Mouse (Mus musculus) limb, embryonic 13.5 days (tissue): ENCODE measurements around the gene Tenm1. TPM values are rescaled to one million over a fixed set of nuclear protein-coding genes. Genes with fewer than 3 reads are reported as not detected.

ENCODE experiments used
- ATAC-seq: fragments of 200-750 bp; cut with Nextera tagmentation; 2 replicates; pipeline ENCODE4 v1.8.0; 2017; ENCODE audit warnings: low read depth, moderate number of reproducible peaks, moderate TSS enrichment; ENCODE audit not compliant: low FRiP score
- H3K27ac ChIP-seq: fragments of 300-500 bp; sonication (generic); 2 replicates; pipeline ENCODE4 v1.5.1; 2015; ENCODE audit warnings: inconsistent platforms, mild to moderate bottlenecking, moderate library complexity
- H3K27me3 ChIP-seq: fragments of 300-500 bp; sonication (generic); 2 replicates; pipeline ENCODE4 v1.6.1; 2015; ENCODE audit warnings: mild to moderate bottlenecking, inconsistent platforms
- H3K36me3 ChIP-seq: fragments of 300-500 bp; sonication (generic); 2 replicates; pipeline ENCODE4 v1.6.1; 2015; ENCODE audit warnings: inconsistent platforms, mild to moderate bottlenecking, moderate library complexity
- H3K4me1 ChIP-seq: fragments of 300-500 bp; sonication (generic); 2 replicates; pipeline ENCODE4 v1.6.1; 2015; ENCODE audit warnings: inconsistent platforms
- H3K4me2 ChIP-seq: fragments of 300-500 bp; sonication (generic); replicated peaks from 2 replicates; pipeline ENCODE4 v1.6.1; 2015; ENCODE audit warnings: inconsistent platforms, mild to moderate bottlenecking, moderate library complexity
- H3K4me3 ChIP-seq: fragments of 300-500 bp; sonication (generic); 2 replicates; pipeline ENCODE4 v1.5.1; 2015; ENCODE audit warnings: moderate library complexity, mild to moderate bottlenecking, inconsistent platforms
- H3K9ac ChIP-seq: fragments of 300-500 bp; sonication (generic); 2 replicates; pipeline ENCODE4 v1.6.1; 2015; ENCODE audit warnings: mild to moderate bottlenecking, inconsistent platforms
- H3K9me3 ChIP-seq: fragments of 300-500 bp; sonication (generic); 2 replicates; pipeline ENCODE4 v1.6.1; 2016; ENCODE audit warnings: inconsistent platforms
- WGBS: fragments of 180-500 bp; shearing (Covaris S2); methylation state at CpG from one replicate; pipeline ENCODE4 v1.1.7; 2015; 5-methylcytosine and 5-hydroxymethylcytosine counted together
- polyA plus RNA-seq: library from polyadenylated mRNA; unstranded; fragments of >200 nt; fragmentation: Nextera tagmentation; extraction: Ambion mirVana; gene quantifications from 2 replicates; pipeline ENCODE4 v1.2.1, GENCODE M21; 2015

The Tenm1 gene
- polyA plus RNA-seq, 1 experiment from 2014 or later: 3.9 TPM

DNA sequence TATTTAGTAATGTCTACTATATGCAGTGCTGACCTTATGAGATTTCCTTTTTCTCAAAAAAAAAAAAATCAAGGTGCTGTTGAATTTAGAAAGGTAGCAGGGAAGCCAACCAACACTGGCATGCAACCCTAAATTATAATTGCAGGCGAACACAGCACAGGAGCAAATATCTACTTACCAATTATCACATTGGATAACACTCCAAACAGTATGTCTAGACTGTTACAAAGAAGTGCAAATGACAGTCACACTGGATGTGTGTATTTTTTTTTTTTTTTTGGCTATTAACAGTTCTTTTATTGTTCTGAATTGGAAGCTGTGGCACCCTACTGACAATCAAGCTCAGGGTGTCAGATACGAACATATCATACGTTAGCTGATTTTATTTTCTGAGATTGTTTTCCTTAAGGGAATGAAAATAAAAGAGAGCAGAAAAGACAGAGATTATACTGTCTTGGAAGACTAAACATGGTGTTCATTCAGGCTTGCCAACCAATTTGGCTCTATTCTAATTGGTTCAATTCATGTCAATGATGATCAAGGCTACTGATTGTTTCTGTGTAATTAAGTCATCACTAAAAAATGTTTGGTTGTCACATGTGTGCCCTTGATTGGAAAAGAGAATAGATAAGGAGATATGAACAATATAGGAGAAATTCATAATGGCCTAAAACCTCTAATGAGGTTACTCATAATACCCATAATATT, 710.7 kb downstream of the Tenm1 start:
- ATAC-seq: no peak
- Histone ChIP-seq H3K27me3 (no peaks in the 10 kb centered on the region), H3K4me3 (no peak overlapping the region), H3K4me2 (no peak overlapping the region), H3K36me3 (no peaks in the 10 kb centered on the region), H3K27ac (no peak overlapping the region), H3K4me1 (no peaks in the 10 kb centered on the region), H3K9me3 (no peaks in the 10 kb centered on the region), H3K9ac (no peak overlapping the region)
- WGBS: 78% methylated on average over 3 of the region's 3 CpGs

- Histone ChIP-seq H3K9me3 (no peaks in the 10 kb centered on the region), H3K27me3 (no peaks in the 10 kb centered on the region), H3K9ac (no peak overlapping the region), H3K4me3 (no peak overlapping the region), H3K4me1 (no peaks in the 10 kb centered on the region), H3K4me2 (no peak overlapping the region), H3K27ac (no peak overlapping the region), H3K36me3 (no peaks in the 10 kb centered on the region)
- no peak for ATAC-seq
- 57% methylated on average over 3 of the region's 3 CpGs for WGBS
These were observed 728.6 kb downstream of the Tenm1 start for GRCm38 (mm10) chrX:42700291-42700690.

GRCm38 (mm10) chrX:42647131-42647530, 781.8 kb downstream of the Tenm1 start:
- 69% methylated on average over 3 of the region's 3 CpGs for WGBS

GRCm38 (mm10) chrX:42580521-42580920, 848.4 kb downstream of the Tenm1 start:
- WGBS: 54% methylated on average over 2 of the region's 2 CpGs
- no peaks in the 10 kb centered on the region for H3K27me3 ChIP-seq
- H3K36me3 ChIP-seq: no peaks in the 10 kb centered on the region
- no peak overlapping the region for H3K27ac ChIP-seq
- H3K9me3 ChIP-seq: no peaks in the 10 kb centered on the region
- H3K4me3 ChIP-seq: no peak overlapping the region
- no peak overlapping the region for H3K9ac ChIP-seq
- no peaks in the 10 kb centered on the region for H3K4me1 ChIP-seq
- no peak overlapping the region for H3K4me2 ChIP-seq
- ATAC-seq: no peak

More at GRCm38 (mm10) chrX:42647131-42647530, 781.8 kb downstream of the Tenm1 start:
- H3K27ac ChIP-seq: no peak overlapping the region
- no peaks in the 10 kb centered on the region for H3K27me3 ChIP-seq
- no peaks in the 10 kb centered on the region for H3K36me3 ChIP-seq
- no peaks in the 10 kb centered on the region for H3K4me1 ChIP-seq
- no peaks in the 10 kb centered on the region for H3K9me3 ChIP-seq
- H3K9ac ChIP-seq: no peak overlapping the region
- H3K4me2 ChIP-seq: no peak overlapping the region
- no peak overlapping the region for H3K4me3 ChIP-seq
- ATAC-seq: no peak

- no peaks in the 10 kb centered on the region for H3K36me3 ChIP-seq
- H3K4me3 ChIP-seq: no peak overlapping the region
- H3K9ac ChIP-seq: no peak overlapping the region
- 68% methylated on average over 4 of the region's 4 CpGs for WGBS
- H3K27me3 ChIP-seq: no peaks in the 10 kb centered on the region
- ATAC-seq: no peak
- H3K4me1 ChIP-seq: no peaks in the 10 kb centered on the region
- H3K9me3 ChIP-seq: no peaks in the 10 kb centered on the region
- no peak overlapping the region for H3K4me2 ChIP-seq
- H3K27ac ChIP-seq: no peak overlapping the region
These were observed 870.2 kb downstream of the Tenm1 start for GRCm38 (mm10) chrX:42558683-42559082.

DNA sequence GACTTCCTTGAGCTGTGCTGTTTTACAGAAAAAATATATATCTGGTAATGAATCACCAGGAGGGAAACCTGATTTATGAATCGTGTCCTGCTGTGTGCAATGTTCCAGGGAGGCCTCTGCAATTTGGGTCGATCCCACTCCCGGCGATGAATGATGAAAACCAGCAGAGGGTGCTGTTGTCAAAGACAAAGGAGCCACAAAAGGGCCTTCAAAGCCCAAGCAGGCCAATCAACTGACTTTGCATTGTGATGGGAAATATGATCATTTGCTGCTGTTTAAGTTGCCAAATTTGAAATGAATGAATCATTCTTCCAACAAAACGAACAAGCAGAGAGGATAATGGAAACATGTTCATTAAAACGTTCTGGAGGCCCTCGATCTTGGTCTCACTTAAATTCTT, 871.6 kb downstream of the Tenm1 start:
- no peaks in the 10 kb centered on the region for H3K4me1 ChIP-seq
- no peak overlapping the region for H3K4me2 ChIP-seq
- 21% methylated on average over 7 of the region's 7 CpGs for WGBS
- H3K27ac ChIP-seq: no peak overlapping the region
- no peak for ATAC-seq
- no peaks in the 10 kb centered on the region for H3K27me3 ChIP-seq
- no peaks in the 10 kb centered on the region for H3K9me3 ChIP-seq
- no peaks in the 10 kb centered on the region for H3K36me3 ChIP-seq
- H3K4me3 ChIP-seq: no peak overlapping the region
- no peak overlapping the region for H3K9ac ChIP-seq

- WGBS: 68% methylated on average over 4 of the region's 4 CpGs
These were observed 880.4 kb downstream of the Tenm1 start for GRCm38 (mm10) chrX:42548513-42548912.

GRCm38 (mm10) chrX:42545076-42545475, 883.9 kb downstream of the Tenm1 start:
- Histone ChIP-seq H3K4me3 (no peak overlapping the region), H3K4me1 (no peaks in the 10 kb centered on the region), H3K27me3 (no peaks in the 10 kb centered on the region), H3K9ac (no peak overlapping the region), H3K27ac (no peak overlapping the region), H3K36me3 (no peaks in the 10 kb centered on the region), H3K9me3 (no peaks in the 10 kb centered on the region), H3K4me2 (no peak overlapping the region)
- WGBS: 87% methylated on average over 1 of the region's 1 CpGs
- ATAC-seq: no peak

More at GRCm38 (mm10) chrX:42548513-42548912, 880.4 kb downstream of the Tenm1 start:
- no peaks in the 10 kb centered on the region for H3K9me3 ChIP-seq
- H3K4me3 ChIP-seq: no peak overlapping the region
- H3K4me1 ChIP-seq: no peaks in the 10 kb centered on the region
- no peak overlapping the region for H3K9ac ChIP-seq
- H3K4me2 ChIP-seq: no peak overlapping the region
- H3K27ac ChIP-seq: no peak overlapping the region
- no peak for ATAC-seq
- no peaks in the 10 kb centered on the region for H3K27me3 ChIP-seq
- no peaks in the 10 kb centered on the region for H3K36me3 ChIP-seq

DNA sequence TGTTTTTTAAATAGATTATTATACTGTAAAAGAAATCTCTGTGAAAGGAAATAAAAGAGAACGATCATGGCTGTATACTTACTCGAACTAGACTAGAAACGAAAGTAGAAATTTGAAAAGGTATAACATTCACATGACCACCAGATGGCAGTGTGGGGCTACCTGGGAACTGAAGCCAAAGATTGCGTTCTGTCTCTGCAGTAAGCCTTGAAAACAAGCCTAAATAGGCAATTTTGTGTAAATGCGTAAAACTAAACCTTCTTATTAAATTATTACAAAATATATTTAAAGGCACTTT, 888.2 kb downstream of the Tenm1 start:
- H3K9me3 ChIP-seq: no peaks in the 10 kb centered on the region
- H3K4me1 ChIP-seq: no peaks in the 10 kb centered on the region
- WGBS: 27% methylated on average over 5 of the region's 5 CpGs
- no peaks in the 10 kb centered on the region for H3K27me3 ChIP-seq
- H3K4me3 ChIP-seq: 0 out of 2 replicates have a peak overlapping the region, but pooled peaks have one; percentile 8
- H3K4me2 ChIP-seq: peak overlapping the region; percentile 47
- H3K9ac ChIP-seq: no peak overlapping the region
- no peak for ATAC-seq
- H3K36me3 ChIP-seq: no peaks in the 10 kb centered on the region
- no peak overlapping the region for H3K27ac ChIP-seq

DNA sequence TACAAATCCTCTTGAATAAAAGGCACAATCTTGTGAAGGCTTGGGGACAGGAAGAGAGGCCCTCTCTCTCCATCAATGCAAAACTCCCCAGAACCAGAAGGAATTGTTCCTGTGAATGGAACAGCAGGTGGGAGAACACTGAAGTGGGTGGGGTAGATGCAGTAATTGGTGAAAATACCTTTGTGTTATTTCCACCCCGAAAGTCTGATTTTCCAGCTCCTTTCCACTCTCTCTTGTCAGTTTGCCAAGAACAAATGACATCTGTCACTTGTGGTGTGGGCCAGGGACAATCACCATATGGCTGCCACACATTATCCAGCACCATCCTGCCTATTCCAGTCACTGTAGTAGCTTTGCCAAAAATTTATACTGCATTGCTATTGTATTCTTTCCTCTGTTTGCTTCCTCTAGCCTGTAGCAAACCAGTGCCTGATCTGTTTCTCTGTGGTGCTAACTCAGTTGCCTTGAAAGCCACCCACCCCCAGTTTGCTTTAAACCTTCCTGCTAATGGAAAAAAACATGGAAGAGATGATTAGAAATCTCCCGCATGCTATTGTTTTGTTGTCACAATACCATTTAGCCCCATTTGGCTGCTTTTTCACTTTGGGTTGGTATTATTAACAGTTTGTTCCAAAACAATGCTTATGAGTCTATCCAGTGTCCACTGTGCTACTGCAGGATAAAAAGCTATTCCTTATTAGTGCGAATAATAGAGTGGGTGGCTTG, 888.7 kb downstream of the Tenm1 start:
- 38% methylated on average over 3 of the region's 3 CpGs for WGBS
- 0 out of 2 replicates have a peak overlapping the region, but pooled peaks have one; percentile 8 for H3K4me3 ChIP-seq

DNA sequence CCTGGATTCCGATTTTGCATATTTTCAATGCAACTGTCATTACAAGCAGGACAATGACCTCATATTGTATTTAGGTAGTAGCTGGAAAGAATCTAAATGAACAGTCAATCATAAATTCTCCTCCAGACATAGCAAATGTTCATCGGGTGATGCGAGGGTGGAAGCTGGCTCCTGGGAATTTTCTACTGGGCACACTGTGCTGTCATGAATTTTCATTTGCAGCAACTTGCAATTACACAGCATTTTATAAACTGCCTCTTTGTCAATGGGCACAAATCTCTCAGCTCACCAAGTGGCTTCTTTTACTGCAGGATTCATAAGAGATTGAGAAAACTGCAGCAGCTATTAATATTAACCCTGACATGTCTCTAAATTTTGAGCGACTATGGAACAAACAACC, 898.2 kb downstream of the Tenm1 start:
- H3K27ac ChIP-seq: no peak overlapping the region
- H3K4me3 ChIP-seq: no peak overlapping the region
- H3K9ac ChIP-seq: no peak overlapping the region
- no peaks in the 10 kb centered on the region for H3K4me1 ChIP-seq
- WGBS: 78% methylated on average over 4 of the region's 4 CpGs
- no peaks in the 10 kb centered on the region for H3K36me3 ChIP-seq
- H3K27me3 ChIP-seq: no peaks in the 10 kb centered on the region
- H3K4me2 ChIP-seq: no peak overlapping the region
- ATAC-seq: no peak
- no peaks in the 10 kb centered on the region for H3K9me3 ChIP-seq

More for the DNA sequence above, 888.7 kb downstream of the Tenm1 start:
- ATAC-seq: no peak
- Histone ChIP-seq H3K36me3 (no peaks in the 10 kb centered on the region), H3K4me1 (no peaks in the 10 kb centered on the region), H3K27ac (no peak overlapping the region), H3K9ac (no peak overlapping the region), H3K27me3 (no peaks in the 10 kb centered on the region), H3K4me2 (peak overlapping the region; percentile 47), H3K9me3 (no peaks in the 10 kb centered on the region)

- no peaks in the 10 kb centered on the region for H3K4me1 ChIP-seq
- 76% methylated on average over 2 of the region's 2 CpGs for WGBS
- no peak overlapping the region for H3K4me2 ChIP-seq
- no peak overlapping the region for H3K4me3 ChIP-seq
- ATAC-seq: no peak
- no peaks in the 10 kb centered on the region for H3K9me3 ChIP-seq
- H3K9ac ChIP-seq: no peak overlapping the region
- H3K27ac ChIP-seq: no peak overlapping the region
- H3K27me3 ChIP-seq: no peaks in the 10 kb centered on the region
- no peaks in the 10 kb centered on the region for H3K36me3 ChIP-seq
These were observed 906.1 kb downstream of the Tenm1 start for GRCm38 (mm10) chrX:42522868-42523267.

- H3K9ac ChIP-seq: no peak overlapping the region
- H3K36me3 ChIP-seq: no peaks in the 10 kb centered on the region
- H3K27ac ChIP-seq: no peak overlapping the region
- H3K27me3 ChIP-seq: no peaks in the 10 kb centered on the region
- ATAC-seq: no peak
- no peak overlapping the region for H3K4me2 ChIP-seq
- H3K9me3 ChIP-seq: no peaks in the 10 kb centered on the region
- H3K4me1 ChIP-seq: no peaks in the 10 kb centered on the region
- no peak overlapping the region for H3K4me3 ChIP-seq
These were observed 916.4 kb downstream of the Tenm1 start for GRCm38 (mm10) chrX:42512567-42512966.
